Mouse (Mus musculus) neural tube, embryonic 14.5 days (tissue): ENCODE results near the gene Daw1. TPM values are rescaled to one million over a fixed set of nuclear protein-coding genes. Genes with fewer than 3 reads are reported as not detected.

Source experiments
- ATAC-seq: fragments of 200-750 bp; cut with Nextera tagmentation; 2 replicates; pipeline ENCODE4 v1.8.0; 2017; ENCODE audit warnings: low read depth, mild to moderate bottlenecking, moderate TSS enrichment, moderate library complexity
- H3K27ac ChIP-seq: fragments of 300-500 bp; sonication (generic); 2 replicates; pipeline ENCODE4 v1.5.1; 2014; ENCODE audit warnings: low read depth, mild to moderate bottlenecking, control low read depth, low read length, moderate library complexity, mixed read lengths
- H3K27me3 ChIP-seq: fragments of 300-500 bp; sonication (generic); 2 replicates; pipeline ENCODE4 v1.6.1; 2014; ENCODE audit warnings: low read length; ENCODE audit not compliant: control insufficient read depth, insufficient read depth
- H3K36me3 ChIP-seq: fragments of 300-500 bp; sonication (generic); 2 replicates; pipeline ENCODE4 v1.6.1; 2014; ENCODE audit warnings: low read length, mixed read lengths; ENCODE audit not compliant: control insufficient read depth, insufficient read depth
- H3K4me1 ChIP-seq: fragments of 300-500 bp; sonication (generic); 2 replicates; pipeline ENCODE4 v1.6.1; 2014; ENCODE audit warnings: low read length; ENCODE audit not compliant: control insufficient read depth, insufficient read depth
- H3K4me2 ChIP-seq: fragments of 300-500 bp; sonication (generic); 2 replicates; pipeline ENCODE4 v1.6.1; 2014; ENCODE audit warnings: mild to moderate bottlenecking, low read depth, low read length, control low read depth
- H3K4me3 ChIP-seq: fragments of 300-500 bp; sonication (generic); 2 replicates; pipeline ENCODE4 v1.5.1; 2014; ENCODE audit warnings: low read depth, low read length, control low read depth, mixed read lengths
- H3K9ac ChIP-seq: fragments of 300-500 bp; sonication (generic); replicated peaks from 2 replicates; pipeline ENCODE4 v1.6.1; 2014; ENCODE audit warnings: low read depth, mild to moderate bottlenecking, control low read depth, low read length, mixed read lengths
- H3K9me3 ChIP-seq: fragments of 300-500 bp; sonication (generic); 2 replicates; pipeline ENCODE4 v1.6.1; 2016; ENCODE audit warnings: low read length; ENCODE audit not compliant: control insufficient read depth
- WGBS: fragments of 180-500 bp; shearing (Covaris S2); extraction: QIAGEN DNeasy Blood & Tissue Kit; methylation state at CpG from one replicate; pipeline ENCODE4 v1.1.7; 2014; 5-methylcytosine and 5-hydroxymethylcytosine counted together
- polyA plus RNA-seq: library from polyadenylated mRNA; unstranded; fragments of >200 nt; fragmentation: Nextera tagmentation; extraction: Ambion mirVana; gene quantifications from 2 replicates; pipeline ENCODE4 v1.2.1, GENCODE M21; 2014

Gene Daw1
- polyA plus RNA-seq, 1 experiment from 2014 or later, result 1.6 TPM

- H3K4me1 ChIP-seq, result no peaks in the 10 kb centered on the region
- H3K9me3 ChIP-seq, result no peaks in the 10 kb centered on the region
- no peak overlapping the region for H3K4me2 ChIP-seq
- 86% methylated on average over 7 of the region's 7 CpGs for WGBS
- no peaks in the 10 kb centered on the region for H3K27me3 ChIP-seq
- no peaks in the 10 kb centered on the region for H3K36me3 ChIP-seq
- no peak overlapping the region for H3K4me3 ChIP-seq
- H3K27ac ChIP-seq, result no peak overlapping the region
- ATAC-seq, result no peak
- no peak overlapping the region for H3K9ac ChIP-seq
Measured at GRCm38 (mm10) chr1:83135829-83136228, 23.7 kb upstream of the Daw1 start.

GRCm38 (mm10) chr1:83137847-83138246 is 21.7 kb upstream of the Daw1 start:
- Histone ChIP-seq H3K27ac (no peak overlapping the region), H3K36me3 (no peaks in the 10 kb centered on the region), H3K4me1 (no peaks in the 10 kb centered on the region), H3K4me2 (no peak overlapping the region), H3K9me3 (no peaks in the 10 kb centered on the region), H3K4me3 (no peak overlapping the region), H3K9ac (no peak overlapping the region), H3K27me3 (no peaks in the 10 kb centered on the region)
- ATAC-seq, result no peak
- 92% methylated on average over 8 of the region's 8 CpGs for WGBS

- Histone ChIP-seq H3K9me3 (no peaks in the 10 kb centered on the region), H3K4me2 (no peak overlapping the region), H3K4me3 (no peak overlapping the region), H3K27me3 (no peaks in the 10 kb centered on the region), H3K4me1 (no peaks in the 10 kb centered on the region), H3K36me3 (no peaks in the 10 kb centered on the region), H3K27ac (no peak overlapping the region), H3K9ac (no peak overlapping the region)
- WGBS, result 87% methylated on average over 6 of the region's 6 CpGs
- no peak for ATAC-seq
Measured at GRCm38 (mm10) chr1:83138721-83139120, 20.8 kb upstream of the Daw1 start.

DNA sequence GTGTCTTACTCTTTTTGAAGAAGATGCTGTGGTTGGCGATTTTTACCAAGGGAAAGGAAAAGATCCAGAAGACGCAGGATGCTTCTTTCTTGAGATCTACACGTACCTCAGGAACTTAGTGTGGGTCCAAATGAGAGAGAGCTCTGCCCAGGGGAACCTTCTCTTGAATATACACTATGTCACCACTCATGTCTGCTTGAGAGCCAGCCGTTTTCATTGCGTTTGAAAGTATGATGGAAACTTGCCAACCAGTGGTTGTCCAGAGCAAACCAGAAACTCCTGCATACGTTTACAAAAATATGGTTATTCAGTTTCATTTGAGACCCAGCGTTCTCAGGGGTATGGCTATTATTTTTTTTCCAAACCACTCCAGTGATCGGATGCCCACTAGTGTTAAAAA is 18.0 kb upstream of the Daw1 start:
- 93% methylated on average over 8 of the region's 8 CpGs for WGBS

DNA sequence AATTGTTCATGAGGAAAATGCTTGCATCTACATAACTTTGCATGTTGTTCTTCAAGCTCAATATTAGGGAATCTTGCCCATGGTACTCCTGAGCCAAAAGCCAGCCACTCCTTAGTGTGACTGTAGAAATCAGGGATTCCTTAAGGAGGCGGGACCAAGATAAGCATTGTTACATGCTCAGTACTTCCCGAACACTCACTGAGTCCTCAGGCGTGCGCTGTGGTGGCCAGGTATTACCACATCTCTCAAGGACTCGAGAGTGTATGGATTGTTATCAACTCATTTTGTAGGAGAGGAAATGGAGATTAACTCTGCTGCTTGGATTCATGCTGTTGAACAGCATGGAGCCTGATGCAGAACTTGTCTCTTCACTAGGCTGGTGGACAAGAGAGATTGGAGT is 17.5 kb upstream of the Daw1 start:
- H3K4me3 ChIP-seq, result no peak overlapping the region
- no peaks in the 10 kb centered on the region for H3K36me3 ChIP-seq
- no peak overlapping the region for H3K4me2 ChIP-seq
- WGBS, result 87% methylated on average over 5 of the region's 5 CpGs
- no peak for ATAC-seq
- no peak overlapping the region for H3K9ac ChIP-seq
- H3K9me3 ChIP-seq, result no peaks in the 10 kb centered on the region
- no peaks in the 10 kb centered on the region for H3K4me1 ChIP-seq
- H3K27me3 ChIP-seq, result no peaks in the 10 kb centered on the region
- H3K27ac ChIP-seq, result no peak overlapping the region

More for the DNA sequence above, 18.0 kb upstream of the Daw1 start:
- Histone ChIP-seq H3K4me3 (no peak overlapping the region), H3K4me2 (no peak overlapping the region), H3K9ac (no peak overlapping the region), H3K27ac (no peak overlapping the region), H3K9me3 (no peaks in the 10 kb centered on the region), H3K36me3 (no peaks in the 10 kb centered on the region), H3K4me1 (no peaks in the 10 kb centered on the region), H3K27me3 (no peaks in the 10 kb centered on the region)
- no peak for ATAC-seq

- ATAC-seq, result no peak
- no peaks in the 10 kb centered on the region for H3K36me3 ChIP-seq
- no peak overlapping the region for H3K4me2 ChIP-seq
- H3K4me1 ChIP-seq, result no peaks in the 10 kb centered on the region
- no peak overlapping the region for H3K4me3 ChIP-seq
- H3K9ac ChIP-seq, result no peak overlapping the region
- H3K27me3 ChIP-seq, result no peaks in the 10 kb centered on the region
- WGBS, result 96% methylated on average over 2 of the region's 2 CpGs
- H3K9me3 ChIP-seq, result no peaks in the 10 kb centered on the region
- no peak overlapping the region for H3K27ac ChIP-seq
Measured at GRCm38 (mm10) chr1:83146547-83146946, 13.0 kb upstream of the Daw1 start.

- ATAC-seq, result no peak
Measured at GRCm38 (mm10) chr1:83150227-83150626, 9.3 kb upstream of the Daw1 start.

GRCm38 (mm10) chr1:83152961-83153360 is 6.6 kb upstream of the Daw1 start:
- Histone ChIP-seq H3K36me3 (no peaks in the 10 kb centered on the region), H3K9ac (no peak overlapping the region), H3K27me3 (no peaks in the 10 kb centered on the region), H3K9me3 (no peaks in the 10 kb centered on the region), H3K4me2 (no peak overlapping the region), H3K4me3 (no peak overlapping the region), H3K4me1 (no peaks in the 10 kb centered on the region), H3K27ac (no peak overlapping the region)
- no peak for ATAC-seq
- WGBS, result 94% methylated on average over 3 of the region's 3 CpGs

More at GRCm38 (mm10) chr1:83150227-83150626, 9.3 kb upstream of the Daw1 start:
- no peak overlapping the region for H3K9ac ChIP-seq
- H3K27ac ChIP-seq, result no peak overlapping the region
- H3K4me3 ChIP-seq, result no peak overlapping the region
- no peaks in the 10 kb centered on the region for H3K36me3 ChIP-seq
- H3K27me3 ChIP-seq, result no peaks in the 10 kb centered on the region
- H3K4me1 ChIP-seq, result no peaks in the 10 kb centered on the region
- 74% methylated on average over 3 of the region's 3 CpGs for WGBS
- no peak overlapping the region for H3K4me2 ChIP-seq
- H3K9me3 ChIP-seq, result no peaks in the 10 kb centered on the region

DNA sequence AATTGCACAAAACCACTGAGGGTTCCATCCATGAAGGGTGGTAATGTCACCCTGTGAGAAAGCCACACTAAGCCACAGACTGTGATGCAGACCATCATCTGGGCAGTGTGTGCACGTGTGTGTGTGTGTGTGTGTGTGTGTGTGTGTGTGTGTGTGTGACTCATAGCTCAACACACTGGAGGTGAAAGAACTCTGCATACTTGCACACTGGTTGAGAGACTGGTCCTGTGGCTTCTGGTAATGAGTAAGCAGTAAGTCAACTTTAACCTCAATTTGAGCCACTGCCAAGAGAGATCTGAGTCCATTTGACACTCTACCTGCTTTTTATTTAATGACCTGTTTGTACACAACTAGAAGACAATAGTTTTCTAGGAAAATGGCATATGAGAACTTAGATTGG is 2.7 kb upstream of the Daw1 start:
- Histone ChIP-seq H3K9ac (no peak overlapping the region), H3K9me3 (no peaks in the 10 kb centered on the region), H3K36me3 (no peaks in the 10 kb centered on the region), H3K4me2 (no peak overlapping the region), H3K27ac (no peak overlapping the region), H3K4me1 (no peaks in the 10 kb centered on the region), H3K4me3 (no peak overlapping the region), H3K27me3 (no peaks in the 10 kb centered on the region)
- 44% methylated on average over 1 of the region's 1 CpGs for WGBS
- ATAC-seq, result no peak

GRCm38 (mm10) chr1:83161658-83162057 is 2.1 kb downstream of the Daw1 start:
- Histone ChIP-seq H3K9ac (no peak overlapping the region), H3K36me3 (no peaks in the 10 kb centered on the region), H3K4me1 (no peaks in the 10 kb centered on the region), H3K27me3 (no peaks in the 10 kb centered on the region), H3K4me3 (no peak overlapping the region), H3K9me3 (no peaks in the 10 kb centered on the region), H3K27ac (no peak overlapping the region), H3K4me2 (no peak overlapping the region)
- no peak for ATAC-seq
- 82% methylated on average over 3 of the region's 3 CpGs for WGBS
